Mouse (Mus musculus): Measurements from ENCODE around the gene Arhgap5.

GRCm38 (mm10) chr12:52478611-52479010 lies 25.2 kb upstream of the Arhgap5 start:
- TF ChIP-seq CTCF (IDR thresholded peaks at IDR 0.05; ENCODE audit: extremely low read depth, insufficient read length, insufficient replicate concordance, low read depth, low read length): no peak
- TF ChIP-seq POLR2A (IDR thresholded peaks at IDR 0.05; ENCODE audit: low read depth, low read length): no peak

Measured in small intestine, adult 2 months (tissue).